Mouse (Mus musculus): ENCODE results near the gene Stk19. TPM values are rescaled to one million over a fixed set of nuclear protein-coding genes. Genes with fewer than 3 reads are reported as not detected.
"Not testable (repeated sequence)": the region's sequence is repeated elsewhere in the genome, so short reads cannot be mapped to it uniquely, and the experiment has no call there.

The Stk19 gene
- polyA plus RNA-seq, 2 experiments, result 10.6 to 14.8 TPM

GRCm38 (mm10) chr17:34808599-34809205, 28.0 kb downstream of the Stk19 start:
- H3K36me3 ChIP-seq (replicated peaks; ENCODE audit: control insufficient read depth, insufficient read depth, low read depth), result no peaks in the 10 kb centered on the region

DNA sequence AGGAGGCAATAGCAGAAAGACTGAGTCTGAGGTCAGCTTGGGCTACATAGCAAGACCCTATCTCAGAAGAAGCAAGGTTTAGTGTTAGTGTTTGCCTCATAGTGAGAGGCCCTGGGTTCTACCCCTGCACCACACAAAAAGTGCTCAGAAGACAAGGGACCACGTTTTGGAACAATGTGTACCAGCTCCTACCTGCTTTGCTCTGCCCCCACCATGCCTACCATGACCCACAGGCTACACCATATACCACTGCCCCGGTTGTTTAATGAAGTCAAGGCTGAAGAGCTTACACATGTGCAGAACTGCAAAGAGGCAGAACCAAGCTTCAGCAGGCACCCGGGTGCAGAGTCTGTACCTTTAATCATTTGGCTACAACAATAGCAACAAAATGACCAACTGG, 29.6 kb downstream of the Stk19 start:
- WGBS (ENCODE audit: insufficient replicate concordance), result 41% methylated on average over 3 of the region's 3 CpGs
- Histone ChIP-seq H3K27ac (no peak overlapping the region), H3K9ac (replicated peaks) (no peak overlapping the region), H3K4me1 (replicated peaks; ENCODE audit: control insufficient read depth in 2 of 2, insufficient read depth in 2 of 2, low read length in 1 of 2) (peaks cover 0 to 3% of the 10 kb centered on the region in 2 experiments; a peak in 2 of 4 replicates), H3K4me2 (ENCODE audit: low read depth) (no peak overlapping the region), H3K9me3 (ENCODE audit: control insufficient read depth, low read length) (peaks cover 2% of the 10 kb centered on the region; the same call in 1 of the 2 replicates), H3K36me3 (replicated peaks; ENCODE audit: control insufficient read depth, insufficient read depth, low read depth) (no peaks in the 10 kb centered on the region), H3K4me3 (ENCODE audit: insufficient read depth in 1 of 2, low read depth in 2 of 2, low read length in 2 of 2) (no peak overlapping the region), H3K27me3 (ENCODE audit: control insufficient read depth, insufficient read depth, low read length) (no peaks in the 10 kb centered on the region)
- no peak for ATAC-seq (ENCODE audit: insufficient read depth)
- TF ChIP-seq CTCF (IDR thresholded peaks at IDR 0.05; ENCODE audit: low read depth) (no peak), EP300 (IDR thresholded peaks at IDR 0.05; ENCODE audit: low read depth) (no peak)
- DNase-seq (ENCODE audit: low read depth in 3 of 3, low spot score in 3 of 3), result no peak

More at GRCm38 (mm10) chr17:34808599-34809205, 28.0 kb downstream of the Stk19 start:
- TF ChIP-seq EP300 (IDR thresholded peaks at IDR 0.05; ENCODE audit: low read depth), result no peak
- TF ChIP-seq CTCF (IDR thresholded peaks at IDR 0.05; ENCODE audit: low read depth), result no peak
- DNase-seq (ENCODE audit: low read depth in 3 of 3, low spot score in 3 of 3) (peak in 2 of 3 experiments; percentile 4 to 13), ATAC-seq (ENCODE audit: insufficient read depth) (peak; percentile 63)
- H3K4me1 ChIP-seq (replicated peaks; ENCODE audit: control insufficient read depth in 2 of 2, insufficient read depth in 2 of 2, low read length in 1 of 2), result peaks cover 0 to 3% of the 10 kb centered on the region in 2 experiments; a peak in 2 of 4 replicates
- H3K9me3 ChIP-seq (ENCODE audit: control insufficient read depth, low read length), result peaks cover 2% of the 10 kb centered on the region; the same call in 1 of the 2 replicates
- no peak overlapping the region for H3K27ac ChIP-seq
- no peak overlapping the region for H3K4me2 ChIP-seq (ENCODE audit: low read depth)
- H3K9ac ChIP-seq (replicated peaks), result no peak overlapping the region
- 50% methylated on average over 6 of the region's 6 CpGs for WGBS (ENCODE audit: insufficient replicate concordance)
- H3K4me3 ChIP-seq (ENCODE audit: insufficient read depth in 1 of 2, low read depth in 2 of 2, low read length in 2 of 2), result no peak overlapping the region
- no peaks in the 10 kb centered on the region for H3K27me3 ChIP-seq (ENCODE audit: control insufficient read depth, insufficient read depth, low read length)

DNA sequence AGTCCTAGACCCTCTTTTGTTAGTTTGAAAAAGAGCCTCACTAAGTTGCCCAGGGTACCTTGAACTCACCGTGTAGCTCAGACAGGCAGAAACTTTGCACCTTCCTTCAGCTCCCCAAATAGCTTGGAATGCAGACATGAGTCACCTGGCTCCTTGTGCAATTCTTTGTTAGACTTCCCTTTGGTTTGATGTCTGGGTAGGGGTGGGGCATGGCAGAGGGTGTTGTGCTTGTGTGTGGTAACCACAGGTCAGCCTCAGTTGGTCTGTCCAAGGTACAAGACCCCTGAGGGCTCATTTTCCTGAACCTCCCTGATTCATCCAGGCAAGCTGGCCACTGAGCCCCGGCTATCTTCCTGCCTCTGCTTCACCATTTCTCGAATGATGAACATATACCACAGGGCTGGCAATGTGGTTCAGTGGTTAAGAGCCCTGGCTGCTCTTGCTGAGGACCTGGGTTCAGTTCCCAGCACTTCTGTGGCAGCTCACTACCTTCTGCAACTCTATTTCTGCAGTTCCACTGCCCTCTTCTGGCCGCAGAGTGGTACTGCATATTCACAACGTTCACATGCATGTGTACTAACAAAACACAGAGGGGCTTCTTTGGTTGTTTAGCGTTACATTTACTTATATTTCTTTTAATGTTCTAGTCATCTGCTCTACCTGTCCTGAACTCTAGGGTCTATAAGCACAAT, 31.7 kb downstream of the Stk19 start:
- DNase-seq (ENCODE audit: low read depth in 3 of 3, low spot score in 3 of 3), result no peak
- no peaks in the 10 kb centered on the region for H3K27me3 ChIP-seq (ENCODE audit: control insufficient read depth, insufficient read depth, low read length)
- ATAC-seq (ENCODE audit: insufficient read depth), result no peak
- no peak overlapping the region for H3K27ac ChIP-seq
- peaks cover 0 to 3% of the 10 kb centered on the region in 2 experiments; a peak in 2 of 4 replicates for H3K4me1 ChIP-seq (replicated peaks; ENCODE audit: control insufficient read depth in 2 of 2, insufficient read depth in 2 of 2, low read length in 1 of 2)
- TF ChIP-seq CTCF (IDR thresholded peaks at IDR 0.05; ENCODE audit: low read depth) (peak; percentile 70), EP300 (IDR thresholded peaks at IDR 0.05; ENCODE audit: low read depth) (no peak)
- no peak overlapping the region for H3K4me2 ChIP-seq (ENCODE audit: low read depth)
- no peak overlapping the region for H3K4me3 ChIP-seq (ENCODE audit: insufficient read depth in 1 of 2, low read depth in 2 of 2, low read length in 2 of 2)
- H3K9ac ChIP-seq (replicated peaks), result no peak overlapping the region
- H3K9me3 ChIP-seq (ENCODE audit: control insufficient read depth, low read length), result peaks cover 2% of the 10 kb centered on the region; the same call in 1 of the 2 replicates
- 62% methylated on average over 6 of the region's 6 CpGs for WGBS (ENCODE audit: insufficient replicate concordance)
- no peaks in the 10 kb centered on the region for H3K36me3 ChIP-seq (replicated peaks; ENCODE audit: control insufficient read depth, insufficient read depth, low read depth)

GRCm38 (mm10) chr17:34804301-34804700, 32.4 kb downstream of the Stk19 start, which contains the start of gene Cyp21a1:
TSS of gene Cyp21a1 (minus strand) at chr17:34804561.
- not testable (repeated sequence) for H3K9me3 ChIP-seq (ENCODE audit: control insufficient read depth, low read length); H3K36me3 ChIP-seq (replicated peaks; ENCODE audit: control insufficient read depth, insufficient read depth, low read depth); H3K27me3 ChIP-seq (ENCODE audit: control insufficient read depth, insufficient read depth, low read length); H3K27ac ChIP-seq; H3K4me3 ChIP-seq (ENCODE audit: insufficient read depth in 1 of 2, low read depth in 2 of 2, low read length in 2 of 2); H3K9ac ChIP-seq (replicated peaks); DNase-seq (ENCODE audit: low read depth in 3 of 3, low spot score in 3 of 3); ATAC-seq (ENCODE audit: insufficient read depth); H3K4me2 ChIP-seq (ENCODE audit: low read depth); H3K4me1 ChIP-seq (replicated peaks; ENCODE audit: control insufficient read depth in 2 of 2, insufficient read depth in 2 of 2, low read length in 1 of 2)
- WGBS (ENCODE audit: insufficient replicate concordance), result 55% methylated on average over 3 of the region's 6 CpGs

GRCm38 (mm10) chr17:34803367-34803766, 33.4 kb downstream of the Stk19 start:
- ATAC-seq (ENCODE audit: insufficient read depth), result not testable (repeated sequence)

DNA sequence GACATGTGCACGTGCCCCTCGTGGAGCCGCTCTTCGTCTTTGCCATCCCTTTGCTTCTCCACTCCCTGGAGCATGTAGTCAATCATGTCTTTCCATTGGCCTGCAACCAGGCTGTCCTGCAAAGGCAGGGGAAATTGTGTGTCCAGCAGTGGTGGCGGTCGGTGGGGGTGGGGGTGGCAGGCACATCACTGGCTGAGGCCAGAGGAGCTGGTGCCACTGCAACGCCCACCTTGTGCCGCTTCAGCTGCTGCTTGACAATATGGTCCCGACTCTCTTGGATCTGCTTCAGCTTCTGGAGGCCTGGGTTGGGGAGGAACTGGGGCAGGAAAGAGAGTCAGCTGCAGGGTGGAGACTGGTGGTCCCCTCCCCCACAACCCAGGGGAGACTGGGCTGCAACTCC, 34.0 kb downstream of the Stk19 start:
- not testable (repeated sequence) for H3K27ac ChIP-seq; ATAC-seq (ENCODE audit: insufficient read depth); H3K4me2 ChIP-seq (ENCODE audit: low read depth); H3K9me3 ChIP-seq (ENCODE audit: control insufficient read depth, low read length); H3K27me3 ChIP-seq (ENCODE audit: control insufficient read depth, insufficient read depth, low read length); H3K4me3 ChIP-seq (ENCODE audit: insufficient read depth in 1 of 2, low read depth in 2 of 2, low read length in 2 of 2); H3K36me3 ChIP-seq (replicated peaks; ENCODE audit: control insufficient read depth, insufficient read depth, low read depth); H3K4me1 ChIP-seq (replicated peaks; ENCODE audit: control insufficient read depth in 2 of 2, insufficient read depth in 2 of 2, low read length in 1 of 2); DNase-seq (ENCODE audit: low read depth in 3 of 3, low spot score in 3 of 3); H3K9ac ChIP-seq (replicated peaks)
- WGBS (ENCODE audit: insufficient replicate concordance), result 73% methylated on average over 9 of the region's 9 CpGs

More at GRCm38 (mm10) chr17:34803367-34803766, 33.4 kb downstream of the Stk19 start:
- not testable (repeated sequence) for H3K36me3 ChIP-seq (replicated peaks; ENCODE audit: control insufficient read depth, insufficient read depth, low read depth); H3K9ac ChIP-seq (replicated peaks); H3K27ac ChIP-seq; H3K4me3 ChIP-seq (ENCODE audit: insufficient read depth in 1 of 2, low read depth in 2 of 2, low read length in 2 of 2); H3K27me3 ChIP-seq (ENCODE audit: control insufficient read depth, insufficient read depth, low read length); H3K4me1 ChIP-seq (replicated peaks; ENCODE audit: control insufficient read depth in 2 of 2, insufficient read depth in 2 of 2, low read length in 1 of 2); H3K4me2 ChIP-seq (ENCODE audit: low read depth); DNase-seq (ENCODE audit: low read depth in 3 of 3, low spot score in 3 of 3); H3K9me3 ChIP-seq (ENCODE audit: control insufficient read depth, low read length)
- WGBS (ENCODE audit: insufficient replicate concordance), result 69% methylated on average over 6 of the region's 6 CpGs

DNA sequence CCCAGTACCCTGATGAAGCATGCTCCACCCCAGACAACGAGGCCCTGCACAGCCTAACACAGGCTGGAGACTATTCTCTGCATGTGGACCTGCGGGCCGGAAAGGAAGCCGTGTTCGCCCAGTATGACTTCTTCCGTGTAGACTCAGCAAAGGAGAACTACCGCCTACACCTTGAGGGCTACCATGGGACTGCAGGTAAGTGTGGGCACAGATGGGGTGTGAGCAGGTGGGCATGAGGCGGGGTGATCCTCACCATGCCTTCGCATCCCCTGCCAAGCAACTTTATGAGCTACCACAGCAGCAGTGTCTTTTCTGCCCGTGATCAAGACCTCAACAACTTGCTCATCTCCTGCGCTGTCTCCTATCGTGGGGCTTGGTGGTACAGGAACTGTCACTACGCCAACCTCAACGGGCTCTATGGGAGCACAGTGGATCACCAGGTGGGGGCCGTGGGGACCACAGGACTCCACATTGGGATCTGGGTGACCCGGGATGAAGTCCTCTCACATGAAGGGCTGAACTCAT, 35.9 kb downstream of the Stk19 start:
- H3K27me3 ChIP-seq (ENCODE audit: control insufficient read depth, insufficient read depth, low read length), result not testable (repeated sequence)

More for the DNA sequence above, 35.9 kb downstream of the Stk19 start:
- H3K4me1 ChIP-seq (replicated peaks; ENCODE audit: control insufficient read depth in 2 of 2, insufficient read depth in 2 of 2, low read length in 1 of 2); H3K4me3 ChIP-seq (ENCODE audit: insufficient read depth in 1 of 2, low read depth in 2 of 2, low read length in 2 of 2); H3K9ac ChIP-seq (replicated peaks); ATAC-seq (ENCODE audit: insufficient read depth); DNase-seq (ENCODE audit: low read depth in 3 of 3, low spot score in 3 of 3); H3K36me3 ChIP-seq (replicated peaks; ENCODE audit: control insufficient read depth, insufficient read depth, low read depth); H3K27ac ChIP-seq; H3K4me2 ChIP-seq (ENCODE audit: low read depth); H3K9me3 ChIP-seq (ENCODE audit: control insufficient read depth, low read length): not testable (repeated sequence)
- WGBS (ENCODE audit: insufficient replicate concordance), result 77% methylated on average over 16 of the region's 16 CpGs

All from liver, embryonic 14.5 days (tissue).